Mouse (Mus musculus) retina, postnatal 1 day (tissue): ENCODE data around the gene Kcnab1.

ENCODE experiments used
- DNase-seq: peaks from one replicate; pipeline ENCODE4 v3.0.0-alpha.2; 2012

Kcnab1 gene

GRCm38 (mm10) chr3:65204356-65205075, 95.3 kb downstream of the Kcnab1 start:
- no peak for DNase-seq

- DNase-seq = peak; percentile 87
These were observed 96.4 kb downstream of the Kcnab1 start for GRCm38 (mm10) chr3:65205539-65206020.

GRCm38 (mm10) chr3:65213725-65214124, 104.5 kb downstream of the Kcnab1 start:
- DNase-seq = peak; percentile 58

- DNase-seq = no peak
These were observed 105.5 kb downstream of the Kcnab1 start for GRCm38 (mm10) chr3:65214635-65215034.

- DNase-seq = no peak
These were observed 108.7 kb downstream of the Kcnab1 start for GRCm38 (mm10) chr3:65217673-65218579.

- no peak for DNase-seq
These were observed 111.1 kb downstream of the Kcnab1 start for GRCm38 (mm10) chr3:65220287-65220686.

- DNase-seq = no peak
These were observed 114.5 kb downstream of the Kcnab1 start for GRCm38 (mm10) chr3:65223635-65224034.

GRCm38 (mm10) chr3:65230978-65231377, 121.8 kb downstream of the Kcnab1 start:
- DNase-seq = no peak

GRCm38 (mm10) chr3:65231419-65232090, 122.4 kb downstream of the Kcnab1 start:
- no peak for DNase-seq

- no peak for DNase-seq
These were observed 139.8 kb downstream of the Kcnab1 start for GRCm38 (mm10) chr3:65249023-65249422.

GRCm38 (mm10) chr3:65260521-65260920, 151.3 kb downstream of the Kcnab1 start:
- no peak for DNase-seq

GRCm38 (mm10) chr3:65262506-65263422, 153.6 kb downstream of the Kcnab1 start:
- DNase-seq = no peak

GRCm38 (mm10) chr3:65273317-65273716, 164.1 kb downstream of the Kcnab1 start:
- no peak for DNase-seq

GRCm38 (mm10) chr3:65277777-65278176, 168.6 kb downstream of the Kcnab1 start:
- no peak for DNase-seq

- no peak for DNase-seq
These were observed 174.2 kb downstream of the Kcnab1 start for GRCm38 (mm10) chr3:65283366-65283765.

GRCm38 (mm10) chr3:65288994-65289393, 179.8 kb downstream of the Kcnab1 start:
- DNase-seq = no peak

- peak; percentile 42 for DNase-seq
These were observed 187.8 kb downstream of the Kcnab1 start for GRCm38 (mm10) chr3:65296996-65297395.

GRCm38 (mm10) chr3:65299205-65299604, 190.0 kb downstream of the Kcnab1 start:
- no peak for DNase-seq

GRCm38 (mm10) chr3:65301531-65301930, 192.3 kb downstream of the Kcnab1 start:
- no peak for DNase-seq

- peak; percentile 46 for DNase-seq
These were observed 193.4 kb downstream of the Kcnab1 start for GRCm38 (mm10) chr3:65302559-65302958.

- DNase-seq = no peak
These were observed 206.7 kb downstream of the Kcnab1 start for GRCm38 (mm10) chr3:65315837-65316236.

- no peak for DNase-seq
These were observed 207.6 kb downstream of the Kcnab1 start for GRCm38 (mm10) chr3:65316738-65317137.
